Mouse (Mus musculus): ENCODE data around the gene Abcg1.

GRCm38 (mm10) chr17:31038381-31038780, 19.1 kb upstream of the Abcg1 start:
- TF ChIP-seq CTCF (IDR thresholded peaks at IDR 0.05; ENCODE audit: borderline replicate concordance, insufficient read depth, low read length) (no peak), POLR2A (IDR thresholded peaks at IDR 0.05; ENCODE audit: low read depth, low read length) (no peak)
